Mouse (Mus musculus): Measurements from ENCODE around the gene Cdk9.

- TF ChIP-seq GATA1 (IDR thresholded peaks at IDR 0.05; ENCODE audit: borderline replicate concordance, low read length) (no peak), CTCF (IDR thresholded peaks at IDR 0.05; ENCODE audit: low read depth, low read length) (no peak), POLR2AphosphoS5 (IDR thresholded peaks at IDR 0.05; ENCODE audit: insufficient replicate concordance, low read depth, low read length) (no peak), TAL1 (conservative IDR thresholded peaks at IDR 0.05; ENCODE audit: low read depth, low read length) (no peak), GATA2 (IDR thresholded peaks at IDR 0.05; ENCODE audit: borderline replicate concordance, low read depth, low read length) (no peak)
These were observed 9.7 kb upstream of the Cdk9 start for GRCm38 (mm10) chr2:32722581-32722980.

Measured in G1E (cell line).